Mouse (Mus musculus): Measurements from ENCODE around the gene Nme3. TPM values are rescaled to one million over a fixed set of nuclear protein-coding genes. Genes with fewer than 3 reads are reported as not detected.

Gene Nme3
- total RNA-seq, 2 experiments from 2014 or later: 10.3 to 14.5 TPM

Other genes starting within 250 kb of the Nme3 start
- gene Slc9a3r2, start 246.2 kb upstream of the Nme3 start, total RNA-seq (2021): 10 to 100 TPM; 35.4 to 35.6 TPM
- not detected for gene Npw, start 238.0 kb upstream of the Nme3 start, total RNA-seq (2021)
- gene Zfp598, start 226.8 kb upstream of the Nme3 start, total RNA-seq (2021): 10 to 100 TPM; 25.7 to 29.6 TPM
- gene Syngr3, start 206.5 kb upstream of the Nme3 start, total RNA-seq (2021): under 1 TPM; 0.13 to 0.15 TPM
- gene Gfer, start 200.3 kb upstream of the Nme3 start, total RNA-seq (2021): 10 to 100 TPM; 22.9 to 24.6 TPM
- gene Noxo1, start 200.3 kb upstream of the Nme3 start, total RNA-seq (2021): 1 to 10 TPM; 2.2 to 3.3 TPM
- 10 to 100 TPM; 19.1 to 20.4 TPM for gene Tbl3, start 188.8 kb upstream of the Nme3 start, total RNA-seq (2021)
- under 1 TPM in 1 of 2 experiments, not detected in 1; 0.23 TPM for gene Rnf151, start 178.4 kb upstream of the Nme3 start, total RNA-seq (2021)
- 100 to 1,000 TPM; 750 to 839 TPM for gene Rps2, start 178.4 kb upstream of the Nme3 start, total RNA-seq (2021)
- gene Ndufb10, start 172.0 kb upstream of the Nme3 start, total RNA-seq (2021): 100 to 1,000 TPM; 383 to 407 TPM
- gene Rpl3l, start 168.7 kb upstream of the Nme3 start, total RNA-seq (2021): 100 to 1,000 TPM; 215 to 219 TPM
- 100 to 1,000 TPM in 1 of 2 experiments, 10 to 100 TPM in 1; 91.8 to 101 TPM for gene Msrb1, start 159.9 kb upstream of the Nme3 start, total RNA-seq (2021)
- gene Hs3st6, start 143.5 kb upstream of the Nme3 start, total RNA-seq (2021): not detected
- not detected for gene Meiob, start 92.2 kb upstream of the Nme3 start, total RNA-seq (2021)
- gene Hagh, start 56.4 kb upstream of the Nme3 start, total RNA-seq (2021): 10 to 100 TPM; 65.5 to 68.8 TPM
- gene Fahd1, start 46.1 kb upstream of the Nme3 start, total RNA-seq (2021): 10 to 100 TPM; 26.4 to 29.0 TPM
- 1 to 10 TPM; 3.1 to 6.4 TPM for gene Igfals, start 30.5 kb upstream of the Nme3 start, total RNA-seq (2021)
- gene Nubp2, start 10.2 kb upstream of the Nme3 start, total RNA-seq (2021): 10 to 100 TPM; 19.2 to 21.4 TPM
- 10 to 100 TPM; 29.0 to 32.3 TPM for gene Spsb3, start 9.9 kb upstream of the Nme3 start, total RNA-seq (2021)
- 10 to 100 TPM; 27.8 to 28.0 TPM for gene Eme2, start 1.4 kb upstream of the Nme3 start, total RNA-seq (2021)
- 10 to 100 TPM; 93.0 to 94.7 TPM for gene Mrps34, start 1.4 kb upstream of the Nme3 start, total RNA-seq (2021)
- gene Mapk8ip3, start 40.5 kb downstream of the Nme3 start, total RNA-seq (2021): 10 to 100 TPM; 50.0 to 51.1 TPM
- gene Jpt2, start 64.2 kb downstream of the Nme3 start, total RNA-seq (2021): 10 to 100 TPM; 41.7 to 44.3 TPM
- 10 to 100 TPM; 13.9 to 14.9 TPM for gene Cramp1l, start 119.3 kb downstream of the Nme3 start, total RNA-seq (2021)
- gene Ift140, start 119.6 kb downstream of the Nme3 start, total RNA-seq (2021): 10 to 100 TPM in 1 of 2 experiments, 1 to 10 TPM in 1; 9.0 to 10.1 TPM
- gene Tmem204, start 187.1 kb downstream of the Nme3 start, total RNA-seq (2021): 10 to 100 TPM; 14.6 to 19.9 TPM
- gene Telo2, start 219.5 kb downstream of the Nme3 start, total RNA-seq (2021): 10 to 100 TPM; 23.5 to 27.8 TPM
- 10 to 100 TPM in 1 of 2 experiments, 1 to 10 TPM in 1; 6.0 to 12.6 TPM for gene Ptx4, start 224.3 kb downstream of the Nme3 start, total RNA-seq (2021)
- 10 to 100 TPM; 23.0 to 25.0 TPM for gene Clcn7, start 236.9 kb downstream of the Nme3 start, total RNA-seq (2021)

Measured in gastrocnemius, postnatal 4 days (tissue).